ENCODE assay signal across 8 mouse cellular contexts in genomic region chr6:28262198-28262621, GRCm38 (mm10).
A peak's percentile ranks its signal among the peaks of the same experiment; 100 is the strongest.
DNase-seq lines count a peak whose midpoint lies in the region; ATAC-seq and TF ChIP-seq lines count a peak whose summit lies in the region.

No protein-coding gene starts in this region.

- ATAC-seq in common myeloid progenitor, adult 5-6 weeks (replicated peaks; ENCODE audit: low read depth, poor library complexity, severe bottlenecking) = peak; percentile 6; the same call in 1 of the 2 replicates
- ATAC-seq in hindbrain, embryonic 15.5 days (ENCODE audit: low FRiP score, low read depth) = peak; percentile 85; the same call in 1 of the 2 replicates

- H3K9ac ChIP-seq in liver, adult 2 months (ENCODE audit: low read depth, low read length) = peak overlapping the region; percentile 85
- peak overlapping the region; percentile 79 for H3K9ac ChIP-seq in hindbrain, embryonic 15.5 days

- TF ChIP-seq CTCF in liver, adult 2 months (IDR thresholded peaks at IDR 0.05; ENCODE audit: low read depth, low read length) = no peak

- peak overlapping the region; percentile 57 for H3K27ac ChIP-seq in liver, adult 2 months (replicated peaks; ENCODE audit: insufficient read depth, low read depth, low read length)
- peak overlapping the region; percentile 87 for H3K27ac ChIP-seq in hindbrain, embryonic 15.5 days (replicated peaks)
- H3K27ac ChIP-seq in midbrain, embryonic 10.5 days (replicated peaks) = peak overlapping the region; percentile 90

- H3K27me3 ChIP-seq in liver, adult 2 months (ENCODE audit: control insufficient read depth, insufficient read depth, low read length) = 0 out of 2 replicates have a peak, but pooled peaks cover 1% of the 10 kb centered on the region
- H3K27me3 ChIP-seq in hindbrain, embryonic 15.5 days = no peaks in the 10 kb centered on the region
- H3K27me3 ChIP-seq in midbrain, embryonic 10.5 days (ENCODE audit: low read depth, poor library complexity, severe bottlenecking) = peaks cover 9% of the 10 kb centered on the region

- no peak for TF ChIP-seq POLR2A in liver, adult 2 months (IDR thresholded peaks at IDR 0.05; ENCODE audit: extremely low read depth, insufficient read depth, low read length)

- peaks cover 11% of the 10 kb centered on the region for H3K4me1 ChIP-seq in liver, adult 2 months (ENCODE audit: control insufficient read depth, insufficient read depth, low read length)
- H3K4me1 ChIP-seq in hindbrain, embryonic 15.5 days (replicated peaks) = peaks cover 13% of the 10 kb centered on the region
- peaks cover 13% of the 10 kb centered on the region for H3K4me1 ChIP-seq in midbrain, embryonic 10.5 days

- H3K36me3 ChIP-seq in liver, adult 2 months (ENCODE audit: control insufficient read depth, insufficient read depth, low read length) = peaks cover 14% of the 10 kb centered on the region
- peaks cover 5% of the 10 kb centered on the region; the same call in 1 of the 2 replicates for H3K36me3 ChIP-seq in hindbrain, embryonic 15.5 days
- H3K36me3 ChIP-seq in midbrain, embryonic 10.5 days = peaks cover 17% of the 10 kb centered on the region

- H3K79me2 ChIP-seq in liver, adult 2 months (ENCODE audit: control insufficient read depth, insufficient read depth, low read length) = no peaks in the 10 kb centered on the region

- WGBS in liver, adult 2 months = 1% methylated on average over 29 of the region's 29 CpGs
- under 1% methylated on average over 29 of the region's 29 CpGs for WGBS in hindbrain, embryonic 15.5 days
- under 1% methylated on average over 29 of the region's 29 CpGs for WGBS in midbrain, embryonic 10.5 days

- no peaks in the 10 kb centered on the region for H3K9me3 ChIP-seq in hindbrain, embryonic 15.5 days
- H3K9me3 ChIP-seq in midbrain, embryonic 10.5 days (replicated peaks) = no peaks in the 10 kb centered on the region

- H3K4me2 ChIP-seq in hindbrain, embryonic 15.5 days = peak overlapping the region; percentile 92

- H3K4me3 ChIP-seq in liver, adult 2 months (ENCODE audit: insufficient read depth, low read depth, low read length) = peak overlapping the region; percentile 55
- peak overlapping the region; percentile 96 for H3K4me3 ChIP-seq in hindbrain, embryonic 15.5 days
- H3K4me3 ChIP-seq in midbrain, embryonic 10.5 days = peak overlapping the region; percentile 82

- DNase-seq in liver, adult 2 months (ENCODE audit: extremely low read depth, low read depth, low spot score) = peak; percentile 66
- DNase-seq in liver = no peak
- no peak for DNase-seq in midbrain, embryonic 10.5 days (ENCODE audit: low spot score)
- DNase-seq in right cerebral cortex, postnatal 14 days = no peak
- no peak for DNase-seq in layer of hippocampus, adult 18-20 months (ENCODE audit: low spot score in 2 of 2)
- DNase-seq in layer of hippocampus, postnatal 25 days (ENCODE audit: extremely low spot score in 1 of 2, low spot score in 1 of 2) = no peak
